Mouse (Mus musculus): ENCODE data around the gene Mss51. TPM values are rescaled to one million over a fixed set of nuclear protein-coding genes. Genes with fewer than 3 reads are reported as not detected.

The Mss51 gene
- 9.3 TPM for total RNA-seq (2023)

GRCm38 (mm10) chr14:20496603-20497002 lies at the start of gene Mss51:
Gene Mss51, minus strand, starts transcription at chr14:20496901.

GRCm38 (mm10) chr14:20546415-20546814 lies 49.7 kb upstream of the Mss51 start, which contains the start of gene Ppp3cb:
Gene Ppp3cb, minus strand, starts transcription at chr14:20546573.

GRCm38 (mm10) chr14:20479291-20480194 lies 17.2 kb downstream of the Mss51 start, which contains the start of gene Anxa7:
Gene Anxa7, minus strand, starts transcription at chr14:20480133.

GRCm38 (mm10) chr14:20451765-20452331 lies 44.9 kb downstream of the Mss51 start, which contains the start of gene Cfap70:
Gene Cfap70, minus strand, starts transcription at chr14:20452226.

Other genes with a start within 250 kb of the Mss51 start
- gene Kcnk16, start 227.7 kb downstream of the Mss51 start, total RNA-seq (2023), result not detected
- 20.2 TPM for gene Nudt13, start 202.2 kb downstream of the Mss51 start, total RNA-seq (2023)
- gene Ecd, start 148.8 kb downstream of the Mss51 start, total RNA-seq (2023), result 35.4 TPM
- gene Fam149b, start 148.7 kb downstream of the Mss51 start, total RNA-seq (2023), result 38.7 TPM
- 70.1 TPM for gene Dnajc9, start 108.0 kb downstream of the Mss51 start, total RNA-seq (2023)
- 34.0 TPM for gene Mrps16, start 103.3 kb downstream of the Mss51 start, total RNA-seq (2023)
- not detected for gene Cfap70, start 44.7 kb downstream of the Mss51 start, total RNA-seq (2023)
- 33.3 TPM for gene Anxa7, start 16.8 kb downstream of the Mss51 start, total RNA-seq (2023)
- 92.8 TPM for gene Ppp3cb, start 49.7 kb upstream of the Mss51 start, total RNA-seq (2023)
- gene Usp54, start 144.2 kb upstream of the Mss51 start, total RNA-seq (2023), result 6.4 TPM
- not detected for gene Myoz1, start 159.6 kb upstream of the Mss51 start, total RNA-seq (2023)
- not detected for gene Synpo2l, start 171.5 kb upstream of the Mss51 start, total RNA-seq (2023)
- 249 TPM for gene Sec24c, start 177.4 kb upstream of the Mss51 start, total RNA-seq (2023)
- 5.3 TPM for gene Fut11, start 198.1 kb upstream of the Mss51 start, total RNA-seq (2023)
- gene Chchd1, start 206.1 kb upstream of the Mss51 start, total RNA-seq (2023), result 36.5 TPM
- 151 TPM for gene Zswim8, start 210.7 kb upstream of the Mss51 start, total RNA-seq (2023)
- gene Ndst2, start 237.7 kb upstream of the Mss51 start, total RNA-seq (2023), result 50.9 TPM

All from CD4-positive naive resting alpha-beta T cell, adult 57 days (primary cell).